8 mouse cellular contexts compared by ENCODE assay signal in the genomic region with DNA sequence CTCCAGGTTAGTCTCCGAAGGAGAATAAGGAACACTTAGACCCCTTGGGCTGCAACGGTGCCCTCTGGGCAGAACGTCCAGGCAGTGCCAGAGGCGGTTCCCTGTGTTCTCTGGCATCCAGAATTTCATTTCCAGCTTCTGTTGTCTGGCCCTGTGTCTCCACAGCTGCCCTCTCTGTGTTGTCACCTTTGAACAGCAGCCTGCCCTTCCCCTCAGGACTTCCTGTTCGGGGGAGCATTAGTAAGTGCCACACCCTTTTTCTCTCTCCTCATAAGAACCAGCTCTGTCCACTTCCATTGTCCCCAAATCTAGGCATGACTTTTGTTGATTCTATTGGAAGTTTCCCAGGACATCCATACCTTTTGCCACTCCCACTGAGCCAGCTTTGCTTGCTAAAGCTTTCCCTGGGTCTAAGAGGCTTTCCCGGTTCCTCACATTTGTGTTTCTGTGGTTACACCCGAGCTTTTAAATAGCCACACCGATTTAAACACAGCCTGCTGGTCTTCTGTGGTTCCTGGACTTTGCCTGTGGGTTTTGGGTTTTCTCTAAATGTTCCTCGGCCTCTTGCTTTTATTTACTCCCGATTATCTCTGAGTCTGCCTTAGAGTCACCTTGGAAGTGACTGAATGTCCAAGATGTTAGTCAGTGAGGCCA. TPM values are rescaled to one million over a fixed set of nuclear protein-coding genes. Genes with fewer than 3 reads are reported as not detected.
DNase-seq lines count a peak whose midpoint lies in the region; ATAC-seq and TF ChIP-seq lines count a peak whose summit lies in the region.

No protein-coding gene starts in this region.

- 53% methylated on average over 10 of the region's 10 CpGs for WGBS in heart, postnatal 0 days
- 18% methylated on average over 10 of the region's 10 CpGs for WGBS in lung, adult 2 months

- H3K9me3 ChIP-seq in heart, postnatal 0 days (replicated peaks; ENCODE audit: control insufficient read depth, low read length), result no peaks in the 10 kb centered on the region

- DNase-seq in gastrocnemius, adult 2 months, result peak; percentile 24
- DNase-seq in gastrocnemius, postnatal 10 days, result no peak
- peak; percentile 29 to 34 for DNase-seq in B cell, adult 2 months
- no peak for DNase-seq in heart, postnatal 0 days (ENCODE audit: low spot score)
- DNase-seq in lung, adult 2 months, result no peak
- no peak for DNase-seq in cerebellum, postnatal 14 days
- no peak for DNase-seq in spleen, postnatal 14 days (ENCODE audit: low spot score in 2 of 2)

- 0 out of 2 replicates have a peak, but pooled peaks have one; percentile 8 for TF ChIP-seq POLR2A in lung, adult 2 months (IDR thresholded peaks at IDR 0.05; ENCODE audit: borderline replicate concordance, extremely low read depth, low read depth, low read length)

- no peaks in the 10 kb centered on the region for H3K36me3 ChIP-seq in heart, postnatal 0 days (replicated peaks; ENCODE audit: control insufficient read depth, insufficient read depth, low read length)

- no peaks in the 10 kb centered on the region for H3K27me3 ChIP-seq in heart, postnatal 0 days (ENCODE audit: control insufficient read depth, insufficient read depth, low read length)

- intact Hi-C loops in gastrocnemius, adult 2 months (cut with DNase I), result no loop called here

- H3K4me1 ChIP-seq in heart, postnatal 0 days (ENCODE audit: control insufficient read depth, insufficient read depth), result peaks cover 37% of the 10 kb centered on the region
- H3K4me1 ChIP-seq in lung, adult 2 months (ENCODE audit: control insufficient read depth, insufficient read depth, low read length), result peaks cover 50% of the 10 kb centered on the region

- no peak overlapping the region for H3K4me3 ChIP-seq in gastrocnemius, adult 2 months
- H3K4me3 ChIP-seq in heart, postnatal 0 days (ENCODE audit: low read depth, low read length), result no peak overlapping the region
- H3K4me3 ChIP-seq in lung, adult 2 months (replicated peaks; ENCODE audit: extremely low read depth, low read depth, low read length), result peak overlapping the region; percentile 9

- no peak overlapping the region for H3K9ac ChIP-seq in heart, postnatal 0 days (replicated peaks; ENCODE audit: low read depth, low read length)

- H3K4me2 ChIP-seq in heart, postnatal 0 days (ENCODE audit: low read depth, low read length), result no peak overlapping the region

- ATAC-seq in heart, postnatal 0 days (ENCODE audit: insufficient read depth, low read depth), result no peak
- ATAC-seq in inflammation-experienced regulatory T-cells, adult 6 months, result no peak

- peak overlapping the region; percentile 48; the same call in 1 of the 2 replicates for H3K27ac ChIP-seq in gastrocnemius, adult 2 months
- peak overlapping the region; percentile 3; the same call in 1 of the 2 replicates for H3K27ac ChIP-seq in heart, postnatal 0 days (ENCODE audit: low read depth)

- no peak for TF ChIP-seq CTCF in gastrocnemius, adult 2 months (IDR thresholded peaks at IDR 0.05)
- TF ChIP-seq CTCF in heart, postnatal 0 days (IDR thresholded peaks at IDR 0.05; ENCODE audit: low read depth), result no peak
- TF ChIP-seq CTCF in lung, adult 2 months (IDR thresholded peaks at IDR 0.05; ENCODE audit: insufficient read depth, low read length), result no peak

- TF ChIP-seq EP300 in heart, postnatal 0 days (IDR thresholded peaks at IDR 0.05; ENCODE audit: low read depth), result no peak

RNA-seq across cellular contexts. Expression of gene Abhd2, which starts 6.5 kb away (rescaled TPM):
- 1 to 10 TPM; 4.3 to 6.4 TPM for total RNA-seq in gastrocnemius, adult 2 months (2021)
- total RNA-seq in gastrocnemius, postnatal 10 days (2021), result 10 to 100 TPM; 14.4 to 18.6 TPM
- total RNA-seq in heart, postnatal 0 days (2014; rRNA removed; ENCODE audit: low replicate concordance), result 14.5 and 16.6 TPM in 2 replicates
- 3.4 and 4.2 TPM in 2 replicates for polyA plus RNA-seq in heart, postnatal 0 days (2015; fragmentation: Nextera tagmentation; extraction: Ambion mirVana)
- 53.1 and 64.0 TPM in 2 replicates for polyA plus RNA-seq in lung, adult 2 months (2012; rRNA removed)
- 10 to 100 TPM; 16.0 to 35.6 (median 29.9) TPM for polyA plus RNA-seq in inflammation-experienced regulatory T-cells, adult 6 months (2017; shearing (Covaris generic))

Comparison
In these comparisons a context has a peak if more than half of its experiments do, and no peak if none do; other contexts are left out.
1. DNase-seq: peak in gastrocnemius, adult 2 months (single experiment) and B cell, adult 2 months (2 of 2); none in gastrocnemius, postnatal 10 days (single experiment), heart, postnatal 0 days (single experiment), lung, adult 2 months (single experiment), cerebellum, postnatal 14 days (0 of 2) and spleen, postnatal 14 days (0 of 2).